Mouse (Mus musculus): Measurements from ENCODE around the gene 1700023F06Rik.

The 1700023F06Rik gene

GRCm38 (mm10) chr11:103208458-103208857, at the start of gene 1700023F06Rik:
TSS of gene 1700023F06Rik (minus strand) at chr11:103208558.
- no peak for DNase-seq (ENCODE audit: low read depth, low spot score)

- no peak for DNase-seq (ENCODE audit: low read depth, low spot score)
Observed at GRCm38 (mm10) chr11:103257938-103258481, 49.7 kb upstream of the 1700023F06Rik start.

DNA sequence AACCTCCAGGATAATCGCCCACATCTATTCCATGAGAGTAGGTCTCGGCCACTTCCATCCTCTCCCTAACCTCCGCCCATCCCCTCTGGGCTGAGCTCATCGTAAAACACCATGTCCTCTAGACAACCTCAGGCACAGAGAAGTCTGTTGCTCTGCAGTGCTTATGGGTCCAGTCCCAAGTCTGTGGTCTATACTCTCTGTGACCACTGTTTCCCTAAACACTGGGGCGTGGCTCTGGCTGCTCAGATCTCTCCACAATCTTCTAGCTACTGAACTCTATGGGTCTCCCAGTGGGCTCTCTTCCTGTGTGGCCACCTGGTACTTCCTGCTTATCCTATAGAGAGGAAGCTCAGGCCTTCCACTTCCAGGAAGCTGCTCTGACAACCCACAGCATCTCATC, 45.2 kb upstream of the 1700023F06Rik start:
- DNase-seq (ENCODE audit: low read depth, low spot score): no peak

GRCm38 (mm10) chr11:103252380-103252779, 44.0 kb upstream of the 1700023F06Rik start:
- DNase-seq (ENCODE audit: low read depth, low spot score): no peak

DNA sequence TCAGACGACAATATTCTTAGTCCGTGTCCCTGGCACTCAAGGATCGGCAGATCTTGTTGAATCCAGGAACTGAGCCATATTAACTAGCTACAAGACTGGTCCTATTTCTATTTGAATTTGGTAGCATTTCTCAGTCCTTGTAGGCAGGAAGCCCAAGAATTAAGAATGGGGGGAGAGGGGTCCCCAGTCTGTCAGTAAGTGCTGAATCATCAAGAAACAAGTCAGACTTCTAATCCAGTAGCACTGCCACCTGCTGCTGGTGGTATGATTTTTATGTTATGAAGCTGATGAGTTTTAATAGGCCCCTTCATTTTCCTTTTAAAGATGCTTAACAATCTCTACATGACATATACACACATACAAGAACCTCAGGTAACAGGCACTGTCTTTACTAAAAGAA, 42.0 kb upstream of the 1700023F06Rik start:
- no peak for DNase-seq (ENCODE audit: low read depth, low spot score)

DNA sequence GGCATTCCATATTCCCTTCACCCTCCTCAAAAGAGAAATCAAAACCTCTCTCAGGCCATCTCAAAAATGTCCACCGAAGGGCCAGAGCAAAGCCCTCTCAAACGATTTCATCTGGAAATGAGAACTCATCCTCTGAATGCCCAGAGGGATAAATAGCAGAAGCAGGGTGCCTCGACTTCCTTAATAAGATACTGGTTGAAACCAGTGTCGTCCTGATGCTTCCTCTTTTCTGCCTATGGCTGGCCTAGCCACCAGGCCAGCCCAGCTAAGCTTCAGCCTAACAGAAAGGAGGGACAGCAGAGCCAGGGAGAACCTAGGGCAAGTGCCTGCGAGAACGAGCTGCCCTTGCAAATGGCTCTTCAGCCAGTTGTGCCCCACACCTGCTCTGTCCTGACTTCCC, 41.2 kb upstream of the 1700023F06Rik start:
- DNase-seq (ENCODE audit: low read depth, low spot score): no peak

- no peak for DNase-seq (ENCODE audit: low read depth, low spot score)
Observed at GRCm38 (mm10) chr11:103248837-103249236, 40.5 kb upstream of the 1700023F06Rik start.

DNA sequence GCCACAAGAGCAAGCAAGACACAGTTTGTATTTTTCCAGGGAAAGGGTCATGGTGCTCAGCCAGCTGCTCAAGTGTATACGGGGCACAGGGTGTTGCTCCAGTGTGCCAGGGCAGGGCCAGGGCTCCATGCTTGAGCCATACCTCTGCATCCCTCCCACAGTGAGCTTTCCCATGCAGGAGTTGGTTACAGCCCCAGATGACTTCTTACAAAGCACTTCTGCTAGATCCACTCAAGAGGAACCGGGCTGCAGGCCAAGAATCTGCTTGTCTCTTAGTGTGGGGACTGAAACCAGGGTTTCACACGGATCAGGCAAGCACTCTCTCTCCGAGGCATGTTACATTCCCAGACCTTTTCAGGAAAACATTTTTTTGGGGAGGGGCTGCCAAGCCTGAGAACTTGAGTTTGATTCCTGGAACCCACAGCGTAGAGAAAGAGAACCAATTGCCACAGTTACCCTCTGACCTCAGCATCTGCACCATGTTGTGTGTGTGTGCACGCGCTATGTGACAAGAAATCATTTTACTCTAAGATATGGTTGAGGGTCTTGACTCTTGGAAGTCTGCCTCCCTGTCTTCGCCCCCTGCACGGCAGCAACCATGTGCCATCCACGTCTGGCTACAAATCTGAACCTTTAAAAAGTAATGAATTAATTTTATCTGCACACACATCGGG, 39.3 kb upstream of the 1700023F06Rik start:
- no peak for DNase-seq (ENCODE audit: low read depth, low spot score)

DNA sequence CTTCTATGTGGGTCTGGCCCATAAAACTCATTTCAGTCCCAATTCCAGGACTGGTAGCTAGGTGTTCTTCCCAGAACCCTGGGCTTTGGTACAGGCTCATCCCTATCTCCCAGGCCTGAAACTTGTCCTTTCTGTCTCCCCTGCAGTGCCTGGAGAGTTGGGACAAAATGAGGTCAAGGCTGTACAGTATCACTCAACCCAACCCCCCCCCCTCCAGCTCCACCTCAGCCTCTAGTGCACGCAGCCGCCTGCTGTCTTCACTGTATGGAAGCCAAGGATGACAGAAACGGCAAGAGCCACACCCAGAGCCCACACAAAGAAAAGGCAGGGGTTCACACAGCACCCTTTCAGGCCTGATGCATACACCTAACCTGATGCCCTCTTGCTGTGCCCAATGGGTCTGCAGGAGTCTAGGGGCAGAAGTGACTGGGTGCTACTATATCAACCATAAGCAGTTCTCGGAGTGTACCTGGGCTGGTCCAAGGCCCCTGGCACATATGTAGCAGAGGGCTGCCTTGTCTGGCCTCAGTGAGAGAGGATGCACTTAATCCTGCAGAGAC, 38.5 kb upstream of the 1700023F06Rik start:
- no peak for DNase-seq (ENCODE audit: low read depth, low spot score)

DNA sequence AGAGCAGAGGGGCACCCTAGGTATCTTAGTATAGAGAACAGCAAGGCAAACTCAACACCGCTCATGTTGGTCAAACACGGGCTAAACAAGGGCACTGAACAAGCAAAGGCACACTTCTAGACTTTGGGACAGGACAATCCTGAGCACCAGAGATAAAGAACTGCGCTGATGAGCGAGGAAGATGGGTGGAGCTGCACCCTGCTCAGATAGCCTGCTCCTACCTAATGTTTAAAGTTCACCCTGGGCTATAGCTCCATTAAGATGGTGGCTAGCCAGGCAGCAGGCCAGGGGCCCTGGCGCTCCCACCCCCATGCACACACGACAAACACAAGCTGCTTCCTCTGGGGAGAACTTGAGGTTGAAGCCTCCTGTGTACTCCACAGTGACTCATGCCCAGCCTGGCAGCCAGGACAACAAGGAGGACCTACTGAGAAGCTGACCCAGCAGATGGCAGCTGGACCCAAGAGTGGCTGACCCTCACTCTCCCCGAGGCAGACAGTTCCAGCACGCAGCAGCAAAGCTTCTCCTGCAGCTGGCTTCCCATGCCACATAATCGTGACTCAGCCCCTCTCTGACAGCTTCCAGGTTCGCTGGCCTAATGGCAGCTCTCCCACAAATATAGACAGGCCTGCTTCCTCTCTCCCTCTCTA, 37.8 kb upstream of the 1700023F06Rik start:
- no peak for DNase-seq (ENCODE audit: low read depth, low spot score)

- no peak for DNase-seq (ENCODE audit: low read depth, low spot score)
Observed at GRCm38 (mm10) chr11:103244856-103245255, 36.5 kb upstream of the 1700023F06Rik start.

DNA sequence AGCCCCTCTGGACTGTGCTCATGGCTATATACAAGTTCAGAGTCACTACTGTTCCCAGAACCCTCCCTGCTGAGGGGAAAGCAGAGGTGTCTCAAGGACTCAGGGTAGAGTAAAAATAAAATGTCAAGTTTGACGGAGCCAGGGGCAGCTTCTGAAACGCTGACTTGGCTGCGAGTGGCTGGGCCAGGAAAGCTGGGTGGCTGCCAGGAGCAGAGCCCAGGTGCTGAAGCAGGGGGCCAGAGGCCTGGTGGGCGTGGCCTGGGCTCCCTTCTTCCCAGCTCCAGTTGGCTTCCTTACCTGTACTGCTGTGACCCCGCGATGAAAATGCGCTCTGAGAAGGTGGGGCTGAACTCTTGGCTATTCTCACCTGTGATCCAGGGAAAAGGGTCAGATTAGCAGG, 32.4 kb upstream of the 1700023F06Rik start:
- no peak for DNase-seq (ENCODE audit: low read depth, low spot score)

- no peak for DNase-seq (ENCODE audit: low read depth, low spot score)
Observed at GRCm38 (mm10) chr11:103237757-103238156, 29.4 kb upstream of the 1700023F06Rik start.

DNA sequence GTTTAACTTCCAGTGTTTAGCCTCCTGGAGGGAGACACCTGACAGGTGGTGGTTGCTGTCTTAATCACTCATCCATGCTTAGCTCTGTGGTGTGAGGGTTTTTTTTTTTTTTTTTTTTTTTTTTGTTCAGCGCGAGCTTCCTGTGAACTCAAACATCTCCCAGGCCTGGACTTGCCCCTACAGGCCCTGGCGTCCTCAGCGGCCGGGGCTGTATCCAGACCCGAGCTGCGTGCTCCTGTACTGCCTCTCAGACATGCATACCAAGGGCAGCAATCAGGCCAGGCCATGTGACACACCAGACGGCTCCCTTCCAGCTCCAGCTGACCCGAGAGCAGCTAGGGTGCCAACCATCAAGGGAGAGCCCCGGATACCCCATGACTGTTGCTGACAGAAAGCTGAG, 28.5 kb upstream of the 1700023F06Rik start:
- no peak for DNase-seq (ENCODE audit: low read depth, low spot score)

- DNase-seq (ENCODE audit: low read depth, low spot score): no peak
Observed at GRCm38 (mm10) chr11:103236431-103236830, 28.1 kb upstream of the 1700023F06Rik start.

- no peak for DNase-seq (ENCODE audit: low read depth, low spot score)
Observed at GRCm38 (mm10) chr11:103235702-103236101, 27.3 kb upstream of the 1700023F06Rik start.

DNA sequence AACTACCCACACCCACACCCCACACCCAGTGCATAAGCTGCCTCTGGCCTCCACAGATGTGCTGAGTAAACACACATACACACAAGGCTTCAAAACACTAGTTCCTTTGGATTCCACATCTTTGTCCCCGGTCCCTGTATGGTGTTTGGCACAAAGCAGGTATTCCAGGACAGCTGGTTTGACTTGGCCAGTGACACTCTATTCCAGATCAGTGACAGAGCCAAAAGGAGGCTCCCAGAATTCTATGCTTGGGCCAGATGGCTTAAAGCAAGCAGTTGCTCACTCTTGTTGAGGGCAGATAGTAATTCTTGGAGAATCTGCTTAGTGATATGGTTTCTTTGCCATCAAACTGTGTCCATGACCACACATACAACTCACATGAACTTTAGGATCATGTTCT, 26.1 kb upstream of the 1700023F06Rik start:
- DNase-seq (ENCODE audit: low read depth, low spot score): no peak

DNA sequence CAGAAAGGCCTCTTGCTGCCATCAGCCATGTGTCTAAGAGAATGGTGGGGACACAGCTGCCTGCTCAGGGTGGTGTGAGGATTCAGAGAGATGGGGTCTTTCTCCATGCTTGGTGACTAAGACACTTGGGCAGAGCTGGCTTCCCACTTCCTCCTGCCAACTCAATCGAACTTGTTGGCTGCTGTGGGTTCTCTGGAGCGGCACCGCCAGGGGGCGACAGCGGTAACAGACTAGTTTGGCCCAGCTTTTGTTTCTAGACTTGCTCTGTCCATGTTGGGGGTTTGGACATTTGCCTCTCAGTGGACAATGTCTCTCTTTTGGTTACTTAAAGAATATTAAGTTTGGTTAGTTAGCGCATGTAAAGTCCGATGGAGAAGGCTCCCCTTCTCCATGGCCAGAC, 24.6 kb upstream of the 1700023F06Rik start:
- no peak for DNase-seq (ENCODE audit: low read depth, low spot score)

- no peak for DNase-seq (ENCODE audit: low read depth, low spot score)
Observed at GRCm38 (mm10) chr11:103231367-103231766, 23.0 kb upstream of the 1700023F06Rik start.

- DNase-seq (ENCODE audit: low read depth, low spot score): no peak
Observed at GRCm38 (mm10) chr11:103230626-103231025, 22.3 kb upstream of the 1700023F06Rik start.

DNA sequence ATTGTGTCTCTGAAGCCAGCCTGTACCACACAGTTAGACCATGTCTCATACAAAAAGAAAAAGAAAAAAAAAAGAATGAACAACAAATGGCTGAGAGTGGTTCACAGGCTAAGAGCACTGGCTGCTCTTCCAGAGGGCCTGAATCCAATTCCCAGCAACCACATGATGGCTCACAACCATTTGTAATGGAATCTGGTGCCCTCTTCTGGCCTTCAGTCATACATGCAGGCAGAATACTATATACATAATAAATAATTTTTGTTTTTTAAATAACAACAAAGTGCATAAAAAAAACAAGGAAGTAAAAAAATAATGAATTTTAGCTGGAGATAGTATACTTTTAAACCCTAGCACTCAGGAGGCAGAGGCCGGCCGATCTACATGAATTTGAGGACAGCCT, 21.2 kb upstream of the 1700023F06Rik start:
- DNase-seq (ENCODE audit: low read depth, low spot score): no peak

- DNase-seq (ENCODE audit: low read depth, low spot score): no peak
Observed at GRCm38 (mm10) chr11:103223951-103224456, 15.6 kb upstream of the 1700023F06Rik start.

- DNase-seq (ENCODE audit: low read depth, low spot score): no peak
Observed at GRCm38 (mm10) chr11:103223444-103223843, 15.1 kb upstream of the 1700023F06Rik start.
